Mouse (Mus musculus) erythroblast, embryonic 14.5 days (primary cell): ENCODE data around the gene Cdk14.

ENCODE experiments used
- GATA1 ChIP-seq: IDR thresholded peaks from 2 replicates; pipeline ENCODE4 v1.6.1; 2012; ENCODE audit warnings: low read length, inconsistent platforms, mixed read lengths
- TAL1 ChIP-seq: IDR thresholded peaks from 3 replicates; pipeline ENCODE4 v1.6.1; 2012; ENCODE audit warnings: low read length, inconsistent platforms, mixed read lengths

DNA sequence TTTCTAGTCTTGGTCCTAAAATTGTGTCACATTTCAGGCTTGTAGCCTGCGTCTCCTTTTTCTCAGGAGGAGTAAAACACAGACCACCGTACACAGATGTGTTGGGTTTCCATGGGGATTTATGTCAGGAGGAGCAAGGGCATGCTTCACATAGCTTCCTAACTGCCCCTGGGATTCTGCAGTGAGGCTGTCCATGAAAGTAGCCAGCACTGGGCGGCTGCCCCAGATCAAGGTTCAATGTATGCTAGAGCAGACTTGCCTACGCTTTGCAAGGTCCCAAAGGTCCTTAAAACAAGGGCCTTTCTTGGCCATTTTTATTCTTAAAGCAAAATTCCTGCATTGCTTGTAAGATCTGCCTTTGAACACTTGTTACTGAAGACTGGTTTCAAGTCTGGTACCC, 614.9 kb downstream of the Cdk14 start:
- TF ChIP-seq GATA1 (no peak), TAL1 (no peak)
